Mouse (Mus musculus): ENCODE data around the gene Abcg1. TPM values are rescaled to one million over a fixed set of nuclear protein-coding genes. Genes with fewer than 3 reads are reported as not detected.

The Abcg1 gene
- polyA plus RNA-seq, 1 experiment from 2014 or later: 13.0 TPM

- Histone ChIP-seq H3K9me3 (no peaks in the 10 kb centered on the region), H3K36me3 (peaks cover 1% of the 10 kb centered on the region; the same call in 1 of the 2 replicates), H3K4me3 (no peak overlapping the region), H3K4me2 (replicated peaks) (no peak overlapping the region), H3K27me3 (replicated peaks) (no peaks in the 10 kb centered on the region), H3K27ac (no peak overlapping the region), H3K9ac (no peak overlapping the region), H3K4me1 (peaks cover 49% of the 10 kb centered on the region)
- WGBS: 55% methylated on average over 18 of the region's 18 CpGs
- no peak for ATAC-seq (ENCODE audit: low FRiP score, low read depth)
These were observed 14.2 kb downstream of the Abcg1 start for GRCm38 (mm10) chr17:31071421-31072301.

- H3K27ac ChIP-seq: peak overlapping the region; percentile 38; the same call in 1 of the 2 replicates
- H3K4me3 ChIP-seq: 0 out of 2 replicates have a peak overlapping the region, but pooled peaks have one; percentile 18
- peak; percentile 49 for ATAC-seq (ENCODE audit: low FRiP score, low read depth)
- no peaks in the 10 kb centered on the region for H3K27me3 ChIP-seq (replicated peaks)
- peak overlapping the region; percentile 56 for H3K4me2 ChIP-seq (replicated peaks)
- H3K9ac ChIP-seq: no peak overlapping the region
- H3K4me1 ChIP-seq: peaks cover 42% of the 10 kb centered on the region
- H3K36me3 ChIP-seq: no peaks in the 10 kb centered on the region
- no peaks in the 10 kb centered on the region for H3K9me3 ChIP-seq
- 65% methylated on average over 4 of the region's 4 CpGs for WGBS
These were observed 15.4 kb downstream of the Abcg1 start for GRCm38 (mm10) chr17:31072872-31073271.

- H3K36me3 ChIP-seq: no peaks in the 10 kb centered on the region
These were observed 16.0 kb downstream of the Abcg1 start for GRCm38 (mm10) chr17:31073273-31074052.

GRCm38 (mm10) chr17:31074053-31074590 lies 16.6 kb downstream of the Abcg1 start:
- peaks cover 42% of the 10 kb centered on the region for H3K4me1 ChIP-seq
- no peak overlapping the region for H3K4me3 ChIP-seq
- 24% methylated on average over 7 of the region's 7 CpGs for WGBS
- no peak for ATAC-seq (ENCODE audit: low FRiP score, low read depth)
- H3K9me3 ChIP-seq: no peaks in the 10 kb centered on the region
- no peaks in the 10 kb centered on the region for H3K27me3 ChIP-seq (replicated peaks)
- no peak overlapping the region for H3K27ac ChIP-seq
- H3K9ac ChIP-seq: no peak overlapping the region
- peak overlapping the region; percentile 56 for H3K4me2 ChIP-seq (replicated peaks)
- no peaks in the 10 kb centered on the region for H3K36me3 ChIP-seq

More at GRCm38 (mm10) chr17:31073273-31074052, 16.0 kb downstream of the Abcg1 start:
- Histone ChIP-seq H3K4me3 (0 out of 2 replicates have a peak overlapping the region, but pooled peaks have one; percentile 18), H3K4me1 (peaks cover 38% of the 10 kb centered on the region), H3K27me3 (replicated peaks) (no peaks in the 10 kb centered on the region), H3K27ac (peak overlapping the region; percentile 38; the same call in 1 of the 2 replicates), H3K9me3 (no peaks in the 10 kb centered on the region), H3K4me2 (replicated peaks) (peak overlapping the region; percentile 56), H3K9ac (no peak overlapping the region)
- 3% methylated on average over 31 of the region's 31 CpGs for WGBS
- peak; percentile 78 for ATAC-seq (ENCODE audit: low FRiP score, low read depth)

- H3K4me3 ChIP-seq: no peak overlapping the region
- no peaks in the 10 kb centered on the region for H3K9me3 ChIP-seq
- H3K4me1 ChIP-seq: peaks cover 47% of the 10 kb centered on the region
- H3K4me2 ChIP-seq (replicated peaks): no peak overlapping the region
- no peaks in the 10 kb centered on the region for H3K36me3 ChIP-seq
- H3K27ac ChIP-seq: no peak overlapping the region
- ATAC-seq (ENCODE audit: low FRiP score, low read depth): no peak
- H3K9ac ChIP-seq: no peak overlapping the region
- 66% methylated on average over 3 of the region's 3 CpGs for WGBS
- H3K27me3 ChIP-seq (replicated peaks): no peaks in the 10 kb centered on the region
These were observed 17.2 kb downstream of the Abcg1 start for GRCm38 (mm10) chr17:31074666-31075065.

GRCm38 (mm10) chr17:31075471-31075870 lies 18.0 kb downstream of the Abcg1 start:
- Histone ChIP-seq H3K4me2 (replicated peaks) (no peak overlapping the region), H3K36me3 (no peaks in the 10 kb centered on the region), H3K4me3 (no peak overlapping the region), H3K9me3 (no peaks in the 10 kb centered on the region), H3K9ac (no peak overlapping the region), H3K4me1 (peaks cover 55% of the 10 kb centered on the region), H3K27ac (no peak overlapping the region), H3K27me3 (replicated peaks) (no peaks in the 10 kb centered on the region)
- WGBS: 88% methylated on average over 5 of the region's 5 CpGs
- no peak for ATAC-seq (ENCODE audit: low FRiP score, low read depth)

- Histone ChIP-seq H3K27ac (no peak overlapping the region), H3K9ac (no peak overlapping the region), H3K27me3 (replicated peaks) (no peaks in the 10 kb centered on the region), H3K4me2 (replicated peaks) (no peak overlapping the region), H3K4me3 (no peak overlapping the region), H3K9me3 (no peaks in the 10 kb centered on the region), H3K4me1 (peaks cover 44% of the 10 kb centered on the region), H3K36me3 (no peaks in the 10 kb centered on the region)
- 76% methylated on average over 5 of the region's 5 CpGs for WGBS
- no peak for ATAC-seq (ENCODE audit: low FRiP score, low read depth)
These were observed 20.1 kb downstream of the Abcg1 start for GRCm38 (mm10) chr17:31077561-31077960.

- ATAC-seq (ENCODE audit: low FRiP score, low read depth): no peak
- Histone ChIP-seq H3K9ac (no peak overlapping the region), H3K27ac (no peak overlapping the region), H3K9me3 (no peaks in the 10 kb centered on the region), H3K36me3 (no peaks in the 10 kb centered on the region), H3K27me3 (replicated peaks) (no peaks in the 10 kb centered on the region), H3K4me2 (replicated peaks) (no peak overlapping the region), H3K4me1 (peaks cover 34% of the 10 kb centered on the region), H3K4me3 (no peak overlapping the region)
- WGBS: 78% methylated on average over 11 of the region's 11 CpGs
These were observed 21.1 kb downstream of the Abcg1 start for GRCm38 (mm10) chr17:31078581-31078980.

GRCm38 (mm10) chr17:31079078-31079840 lies 21.8 kb downstream of the Abcg1 start:
- Histone ChIP-seq H3K4me2 (replicated peaks) (0 out of 2 replicates have a peak overlapping the region, but pooled peaks have one; percentile 5), H3K4me1 (peaks cover 27% of the 10 kb centered on the region), H3K36me3 (no peaks in the 10 kb centered on the region), H3K27ac (no peak overlapping the region), H3K27me3 (replicated peaks) (no peaks in the 10 kb centered on the region), H3K9me3 (no peaks in the 10 kb centered on the region), H3K4me3 (no peak overlapping the region), H3K9ac (no peak overlapping the region)
- WGBS: 62% methylated on average over 12 of the region's 12 CpGs
- no peak for ATAC-seq (ENCODE audit: low FRiP score, low read depth)

GRCm38 (mm10) chr17:31082296-31083078 lies 25.0 kb downstream of the Abcg1 start:
- no peak overlapping the region for H3K27ac ChIP-seq
- H3K9me3 ChIP-seq: no peaks in the 10 kb centered on the region
- ATAC-seq (ENCODE audit: low FRiP score, low read depth): no peak
- 90% methylated on average over 4 of the region's 4 CpGs for WGBS
- no peak overlapping the region for H3K4me3 ChIP-seq
- no peak overlapping the region for H3K4me2 ChIP-seq (replicated peaks)
- H3K27me3 ChIP-seq (replicated peaks): no peaks in the 10 kb centered on the region
- H3K4me1 ChIP-seq: peaks cover 23% of the 10 kb centered on the region; the same call in 1 of the 2 replicates
- no peaks in the 10 kb centered on the region for H3K36me3 ChIP-seq
- H3K9ac ChIP-seq: no peak overlapping the region

- ATAC-seq (ENCODE audit: low FRiP score, low read depth): no peak
- Histone ChIP-seq H3K36me3 (no peaks in the 10 kb centered on the region), H3K4me2 (replicated peaks) (no peak overlapping the region), H3K4me1 (peaks cover 34% of the 10 kb centered on the region), H3K27me3 (replicated peaks) (no peaks in the 10 kb centered on the region), H3K27ac (no peak overlapping the region), H3K9ac (no peak overlapping the region), H3K4me3 (no peak overlapping the region), H3K9me3 (no peaks in the 10 kb centered on the region)
- WGBS: 92% methylated on average over 3 of the region's 3 CpGs
These were observed 28.0 kb downstream of the Abcg1 start for GRCm38 (mm10) chr17:31085519-31085918.

Measured in neural tube, embryonic 12.5 days (tissue).